In the genomic region with DNA sequence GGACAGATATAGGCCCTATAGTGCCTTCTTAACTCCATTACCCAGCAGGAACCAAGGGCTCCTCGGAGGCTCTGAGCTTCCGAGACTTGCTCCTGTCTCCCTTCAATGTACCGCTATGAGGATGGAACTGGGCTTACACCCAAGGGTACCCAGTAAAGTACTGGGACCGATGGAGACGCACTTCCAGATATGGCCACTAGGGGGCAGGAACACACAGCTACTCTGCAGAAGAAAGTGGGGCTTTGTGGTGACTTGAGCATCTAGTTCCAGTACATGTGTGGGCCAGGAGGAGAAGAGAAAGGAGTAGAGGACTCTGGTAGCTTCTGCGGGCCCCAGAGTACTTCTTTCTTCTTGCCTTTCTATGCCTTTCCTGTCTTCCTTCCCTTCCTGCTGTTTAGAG, we compare ENCODE assay signal across 7 mouse cellular contexts.
DNase-seq lines count a peak whose midpoint lies in the region; ATAC-seq and TF ChIP-seq lines count a peak whose summit lies in the region.
"Not testable (repeated sequence)": the region's sequence is repeated elsewhere in the genome, so short reads cannot be mapped to it uniquely, and the experiment has no call there.

No protein-coding gene starts in this region.

- peak; percentile 19 to 31 for DNase-seq in cerebellum, postnatal 25 days
- not testable (repeated sequence) for DNase-seq in heart, postnatal 0 days (ENCODE audit: low spot score); kidney, postnatal 0 days (ENCODE audit: low spot score); lung, postnatal 0 days (ENCODE audit: low spot score)

- not testable (repeated sequence) for H3K27me3 ChIP-seq in ES-Bruce4 (ENCODE audit: control insufficient read depth, insufficient read depth, low read length, poor library complexity, severe bottlenecking); heart, postnatal 0 days (ENCODE audit: control insufficient read depth, insufficient read depth, low read length); kidney, postnatal 0 days (ENCODE audit: insufficient read depth, low read length); lung, postnatal 0 days (replicated peaks; ENCODE audit: insufficient read depth, low read length); small intestine, adult 2 months (ENCODE audit: control insufficient read depth, insufficient read depth, low read length)

- not testable (repeated sequence) for H3K4me3 ChIP-seq in ES-Bruce4 (ENCODE audit: low read depth, low read length); bone marrow macrophage, adult 2 months (ENCODE audit: insufficient read depth, low read length); heart, postnatal 0 days (ENCODE audit: low read depth, low read length); kidney, postnatal 0 days (replicated peaks; ENCODE audit: low read depth, low read length); lung, postnatal 0 days (ENCODE audit: low read depth, low read length); small intestine, adult 2 months (ENCODE audit: low read depth, low read length)

- not testable (repeated sequence) for TF ChIP-seq POLR2A in ES-Bruce4 (IDR thresholded peaks at IDR 0.05; ENCODE audit: insufficient read depth, low read length); bone marrow macrophage, adult 2 months (IDR thresholded peaks at IDR 0.05; ENCODE audit: borderline replicate concordance, low read depth, low read length); small intestine, adult 2 months (IDR thresholded peaks at IDR 0.05; ENCODE audit: low read depth, low read length)

- peak; percentile 34 for ATAC-seq in heart, postnatal 0 days (ENCODE audit: insufficient read depth, low read depth)
- peak; percentile 46; the same call in 1 of the 2 replicates for ATAC-seq in kidney, postnatal 0 days (replicated peaks; ENCODE audit: low FRiP score, low read depth)
- not testable (repeated sequence) for ATAC-seq in lung, postnatal 0 days

- not testable (repeated sequence) for H3K9ac ChIP-seq in ES-Bruce4 (ENCODE audit: low read depth, poor library complexity, severe bottlenecking); heart, postnatal 0 days (replicated peaks; ENCODE audit: low read depth, low read length); kidney, postnatal 0 days (ENCODE audit: low read depth, low read length); lung, postnatal 0 days (replicated peaks; ENCODE audit: low read depth)

- not testable (repeated sequence) for H3K9me3 ChIP-seq in ES-Bruce4 (replicated peaks; ENCODE audit: control insufficient read depth, insufficient read depth, low read length, poor library complexity, severe bottlenecking); heart, postnatal 0 days (replicated peaks; ENCODE audit: control insufficient read depth, low read length); kidney, postnatal 0 days (replicated peaks; ENCODE audit: low read length); lung, postnatal 0 days (ENCODE audit: low read length)

- WGBS in heart, postnatal 0 days: 45% methylated on average over 6 of the region's 6 CpGs
- WGBS in kidney, postnatal 0 days: 39% methylated on average over 6 of the region's 6 CpGs
- WGBS in lung, postnatal 0 days: 32% methylated on average over 6 of the region's 6 CpGs
- WGBS in small intestine, adult 2 months: 29% methylated on average over 6 of the region's 6 CpGs

- TF ChIP-seq CTCF in ES-Bruce4 (IDR thresholded peaks at IDR 0.05; ENCODE audit: low read depth, low read length): peak; percentile 55
- peak; percentile 54 for TF ChIP-seq CTCF in bone marrow macrophage, adult 2 months (IDR thresholded peaks at IDR 0.05; ENCODE audit: low read depth, low read length)
- peak; percentile 55 for TF ChIP-seq CTCF in heart, postnatal 0 days (IDR thresholded peaks at IDR 0.05; ENCODE audit: low read depth)
- TF ChIP-seq CTCF in kidney, postnatal 0 days (IDR thresholded peaks at IDR 0.05; ENCODE audit: low read depth): peak; percentile 62
- TF ChIP-seq CTCF in lung, postnatal 0 days (IDR thresholded peaks at IDR 0.05): peak; percentile 67
- TF ChIP-seq CTCF in small intestine, adult 2 months (IDR thresholded peaks at IDR 0.05; ENCODE audit: extremely low read depth, insufficient read length, insufficient replicate concordance, low read depth, low read length): peak; percentile 56; the same call in 1 of the 2 replicates

- H3K36me3 ChIP-seq in ES-Bruce4 (ENCODE audit: control insufficient read depth, insufficient read depth, low read length, poor library complexity, severe bottlenecking); heart, postnatal 0 days (replicated peaks; ENCODE audit: control insufficient read depth, insufficient read depth, low read length); kidney, postnatal 0 days (ENCODE audit: insufficient read depth, low read length); lung, postnatal 0 days (ENCODE audit: insufficient read depth, low read length); small intestine, adult 2 months (ENCODE audit: control insufficient read depth, insufficient read depth, low read length): not testable (repeated sequence)

- H3K27ac ChIP-seq in ES-Bruce4 (ENCODE audit: insufficient read depth, low read length); bone marrow macrophage, adult 2 months (ENCODE audit: insufficient read depth, low read depth, low read length); heart, postnatal 0 days (ENCODE audit: low read depth); kidney, postnatal 0 days; lung, postnatal 0 days (ENCODE audit: low read length); small intestine, adult 2 months (ENCODE audit: insufficient read depth, low read depth, low read length): not testable (repeated sequence)

- H3K4me2 ChIP-seq in heart, postnatal 0 days (ENCODE audit: low read depth, low read length); kidney, postnatal 0 days (ENCODE audit: low read length); lung, postnatal 0 days (replicated peaks; ENCODE audit: low read depth, low read length): not testable (repeated sequence)

- not testable (repeated sequence) for H3K4me1 ChIP-seq in ES-Bruce4 (ENCODE audit: control insufficient read depth, insufficient read depth, low read length); bone marrow macrophage, adult 2 months (ENCODE audit: control insufficient read depth, insufficient read depth, low read length); heart, postnatal 0 days (ENCODE audit: control insufficient read depth, insufficient read depth); kidney, postnatal 0 days (replicated peaks; ENCODE audit: insufficient read depth, low read length); lung, postnatal 0 days (ENCODE audit: insufficient read depth, low read depth, low read length); small intestine, adult 2 months (ENCODE audit: control insufficient read depth, insufficient read depth, insufficient read length, low read length)

- not testable (repeated sequence) for TF ChIP-seq EP300 in ES-Bruce4 (IDR thresholded peaks at IDR 0.05; ENCODE audit: insufficient read depth, low read depth, low read length); heart, postnatal 0 days (IDR thresholded peaks at IDR 0.05; ENCODE audit: low read depth); lung, postnatal 0 days (IDR thresholded peaks at IDR 0.05)
